Mouse (Mus musculus): Measurements from ENCODE around the gene Olfr1462. TPM values are rescaled to one million over a fixed set of nuclear protein-coding genes. Genes with fewer than 3 reads are reported as not detected.

Gene Olfr1462
- not detected in 2 replicates for polyA plus RNA-seq (2015; fragmentation: Nextera tagmentation; extraction: Ambion mirVana)

DNA sequence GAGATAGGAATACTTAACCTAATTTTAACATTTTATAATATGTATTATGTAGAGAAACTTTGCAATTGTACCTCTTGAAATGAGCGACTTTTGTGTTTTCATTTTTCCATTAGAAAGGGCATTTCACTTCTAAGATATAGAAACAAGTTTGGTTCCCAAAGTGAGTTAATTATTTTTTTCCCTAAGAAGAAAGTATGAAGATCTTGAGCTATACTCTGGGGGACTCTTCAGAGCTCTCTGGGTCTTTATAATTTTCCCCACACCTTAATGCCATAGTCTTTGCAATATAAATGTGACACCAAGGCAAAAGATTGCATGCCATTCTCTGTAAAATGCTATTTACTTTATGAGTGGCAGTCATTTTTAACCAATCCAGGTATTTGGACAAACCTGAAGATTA, at the start of gene Olfr1462:
Gene Olfr1462, plus strand, starts transcription at position 301 of the 400 bp plus-strand sequence.
- H3K4me3 ChIP-seq = no peak within 1 kb of the TSS
- no peak within 1 kb of the TSS for H3K4me2 ChIP-seq (replicated peaks)
- peaks cover 29% of the 10 kb centered on the region; the same call in 1 of the 2 replicates for H3K9me3 ChIP-seq
- no peak within 1 kb of the TSS for H3K9ac ChIP-seq (replicated peaks)
- no peak within 1 kb of the TSS for H3K27ac ChIP-seq (replicated peaks)
- no peaks in the 10 kb centered on the region for H3K4me1 ChIP-seq
- no peaks in the 10 kb centered on the region for H3K27me3 ChIP-seq
- H3K36me3 ChIP-seq = no peaks in the 10 kb centered on the region
- 83% methylated on average over 1 of the region's 1 CpGs for WGBS
- ATAC-seq (replicated peaks) = no peak

DNA sequence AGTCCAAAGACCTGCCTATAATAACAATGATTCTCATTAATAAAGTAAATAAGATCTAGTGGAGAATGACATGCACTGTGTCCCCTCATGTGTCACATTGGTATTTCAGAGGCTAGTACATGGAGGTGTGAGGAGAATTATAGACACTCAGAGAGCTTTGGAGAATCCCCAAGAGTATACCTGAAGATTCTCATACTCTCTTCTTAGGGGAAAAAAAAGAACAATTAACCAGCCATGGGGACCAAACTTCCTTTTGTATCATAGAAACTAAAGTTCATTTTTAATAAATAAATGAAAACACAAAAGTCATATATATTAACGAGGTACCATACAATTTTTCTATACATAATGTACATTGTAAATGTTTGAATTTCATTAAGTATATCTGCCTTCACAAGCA, 36.1 kb upstream of the Olfr1462 start, which contains the start of gene Olfr1459:
Gene Olfr1459, minus strand, starts transcription at position 101 of the 400 bp plus-strand sequence.
- no peaks in the 10 kb centered on the region for H3K4me1 ChIP-seq
- H3K27ac ChIP-seq (replicated peaks) = no peak within 1 kb of the TSS
- no peaks in the 10 kb centered on the region for H3K36me3 ChIP-seq
- no peak within 1 kb of the TSS for H3K4me3 ChIP-seq
- H3K9ac ChIP-seq (replicated peaks) = no peak within 1 kb of the TSS
- ATAC-seq (replicated peaks) = no peak
- no peaks in the 10 kb centered on the region for H3K27me3 ChIP-seq
- peaks cover 15% of the 10 kb centered on the region for H3K9me3 ChIP-seq
- no peak within 1 kb of the TSS for H3K4me2 ChIP-seq (replicated peaks)
- 77% methylated on average over 1 of the region's 1 CpGs for WGBS

DNA sequence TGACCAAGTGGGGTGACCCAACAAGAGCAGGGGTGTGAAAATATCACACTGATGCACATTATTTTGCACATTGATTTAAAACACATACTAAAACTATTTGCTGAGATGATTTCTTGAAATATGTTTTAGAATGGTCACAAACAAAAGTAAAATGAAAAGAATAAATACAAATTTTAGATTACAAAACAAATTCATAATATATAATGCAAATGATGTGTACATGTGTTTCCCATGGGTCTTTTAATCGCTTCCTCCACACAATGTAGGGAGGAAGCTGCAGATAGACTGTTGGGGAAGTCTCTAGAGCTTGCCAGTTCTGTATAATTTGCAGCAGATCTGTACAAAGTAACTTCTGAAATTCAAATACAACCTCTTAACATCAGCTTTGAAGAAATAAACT, 22.8 kb upstream of the Olfr1462 start, which contains the start of gene Olfr1461:
Gene Olfr1461, plus strand, starts transcription at position 301 of the 400 bp plus-strand sequence.
- no peak within 1 kb of the TSS for H3K9ac ChIP-seq (replicated peaks)
- no peaks in the 10 kb centered on the region for H3K9me3 ChIP-seq
- H3K27me3 ChIP-seq = no peaks in the 10 kb centered on the region
- H3K27ac ChIP-seq (replicated peaks) = no peak within 1 kb of the TSS
- H3K36me3 ChIP-seq = no peaks in the 10 kb centered on the region
- no peak within 1 kb of the TSS for H3K4me2 ChIP-seq (replicated peaks)
- H3K4me1 ChIP-seq = no peaks in the 10 kb centered on the region
- no peak within 1 kb of the TSS for H3K4me3 ChIP-seq
- ATAC-seq (replicated peaks) = no peak
- 56% methylated on average over 1 of the region's 1 CpGs for WGBS

DNA sequence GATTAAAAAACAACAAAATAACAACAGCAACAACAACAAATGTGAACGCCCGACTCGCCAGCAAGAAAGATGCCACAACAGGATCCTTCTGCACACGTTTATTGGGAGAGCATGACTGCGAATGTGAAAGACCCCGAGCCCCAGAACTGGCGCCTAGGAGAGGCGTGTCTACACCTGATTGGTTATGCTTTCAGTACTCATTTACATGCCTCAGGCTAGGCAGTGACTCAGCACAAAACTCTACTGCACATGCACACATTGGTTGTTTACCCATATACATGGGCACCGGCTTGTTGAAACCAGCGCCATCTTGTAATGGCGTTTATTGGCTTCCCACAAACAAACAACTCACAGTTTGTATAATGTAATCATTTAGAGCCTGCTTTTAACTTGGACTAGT, 36.1 kb downstream of the Olfr1462 start:
- Histone ChIP-seq H3K9me3 (peaks cover 27% of the 10 kb centered on the region), H3K36me3 (no peaks in the 10 kb centered on the region), H3K27ac (replicated peaks) (no peak overlapping the region), H3K4me2 (replicated peaks) (no peak overlapping the region), H3K27me3 (no peaks in the 10 kb centered on the region), H3K9ac (replicated peaks) (no peak overlapping the region), H3K4me1 (no peaks in the 10 kb centered on the region), H3K4me3 (no peak overlapping the region)
- 89% methylated on average over 11 of the region's 11 CpGs for WGBS
- no peak for ATAC-seq (replicated peaks)

DNA sequence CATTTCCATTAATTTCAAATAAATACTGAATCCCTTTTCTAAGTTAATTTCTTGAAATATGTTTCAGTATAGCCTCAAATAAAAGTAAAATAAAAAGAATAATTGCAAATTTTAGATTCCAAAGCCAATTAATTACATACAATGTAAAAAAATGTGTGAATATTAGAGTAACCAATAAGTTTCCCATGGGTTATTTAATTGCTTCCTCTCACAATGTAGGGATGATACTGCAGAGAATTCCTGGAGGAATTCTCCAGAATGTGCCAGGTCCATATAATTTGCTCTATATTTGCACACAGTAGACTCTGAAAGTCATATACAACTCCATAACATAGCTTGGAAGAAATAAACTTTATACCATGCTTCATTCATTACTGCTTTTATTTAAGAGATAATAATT, 45.5 kb downstream of the Olfr1462 start, which contains the start of gene Olfr1463:
Gene Olfr1463, plus strand, starts transcription at position 301 of the 400 bp plus-strand sequence.
- Histone ChIP-seq H3K36me3 (no peaks in the 10 kb centered on the region), H3K4me2 (replicated peaks) (no peak within 1 kb of the TSS), H3K9me3 (peaks cover 24% of the 10 kb centered on the region), H3K27ac (replicated peaks) (no peak within 1 kb of the TSS), H3K4me1 (no peaks in the 10 kb centered on the region), H3K27me3 (no peaks in the 10 kb centered on the region), H3K9ac (replicated peaks) (no peak within 1 kb of the TSS), H3K4me3 (no peak within 1 kb of the TSS)
- no peak for ATAC-seq (replicated peaks)

Other genes starting within 250 kb of the Olfr1462 start
- not detected in 2 replicates for gene Olfr1450, start 235.5 kb upstream of the Olfr1462 start, polyA plus RNA-seq (2015; fragmentation: Nextera tagmentation; extraction: Ambion mirVana)
- not detected in 2 replicates for gene Olfr1451, start 190.7 kb upstream of the Olfr1462 start, polyA plus RNA-seq (2015; fragmentation: Nextera tagmentation; extraction: Ambion mirVana)
- not detected in 2 replicates for gene Olfr1453, start 157.4 kb upstream of the Olfr1462 start, polyA plus RNA-seq (2015; fragmentation: Nextera tagmentation; extraction: Ambion mirVana)
- not detected in 2 replicates for gene Olfr1454, start 125.1 kb upstream of the Olfr1462 start, polyA plus RNA-seq (2015; fragmentation: Nextera tagmentation; extraction: Ambion mirVana)
- gene Olfr1457, start 87.8 kb upstream of the Olfr1462 start, polyA plus RNA-seq (2015; fragmentation: Nextera tagmentation; extraction: Ambion mirVana) = not detected in 2 replicates
- gene Olfr1458, start 79.0 kb upstream of the Olfr1462 start, polyA plus RNA-seq (2015; fragmentation: Nextera tagmentation; extraction: Ambion mirVana) = not detected in 2 replicates
- not detected in 2 replicates for gene Olfr1459, start 36.2 kb upstream of the Olfr1462 start, polyA plus RNA-seq (2015; fragmentation: Nextera tagmentation; extraction: Ambion mirVana)
- not detected in 2 replicates for gene Olfr1461, start 22.7 kb upstream of the Olfr1462 start, polyA plus RNA-seq (2015; fragmentation: Nextera tagmentation; extraction: Ambion mirVana)
- gene Olfr1463, start 45.6 kb downstream of the Olfr1462 start, polyA plus RNA-seq (2015; fragmentation: Nextera tagmentation; extraction: Ambion mirVana) = not detected in 2 replicates
- not detected in 2 replicates for gene Olfr1465, start 129.8 kb downstream of the Olfr1462 start, polyA plus RNA-seq (2015; fragmentation: Nextera tagmentation; extraction: Ambion mirVana)
- not detected in 2 replicates for gene Olfr1466, start 153.1 kb downstream of the Olfr1462 start, polyA plus RNA-seq (2015; fragmentation: Nextera tagmentation; extraction: Ambion mirVana)
- not detected in 2 replicates for gene Olfr1467, start 176.5 kb downstream of the Olfr1462 start, polyA plus RNA-seq (2015; fragmentation: Nextera tagmentation; extraction: Ambion mirVana)
- not detected in 2 replicates for gene Olfr1469, start 222.1 kb downstream of the Olfr1462 start, polyA plus RNA-seq (2015; fragmentation: Nextera tagmentation; extraction: Ambion mirVana)

Measured in forebrain, embryonic 15.5 days (tissue).